Mouse (Mus musculus): Measurements from ENCODE around the gene Wasf2. TPM values are rescaled to one million over a fixed set of nuclear protein-coding genes. Genes with fewer than 3 reads are reported as not detected.

Wasf2 gene
- total RNA-seq, 2 experiments from 2014 or later, result 28.9 to 32.8 TPM

Small RNAs within 50 kb of the gene (microRNA-seq; reads per million reads assigned to microRNA genes)
- 1.6 to 1.8 reads per million in 2 experiments for gene Mir7017

Other genes with a start within 250 kb of the Wasf2 start
- 100 to 1,000 TPM in 1 of 2 experiments, 10 to 100 TPM in 1; 99.7 to 106 TPM for gene Stx12, start 246.0 kb upstream of the Wasf2 start, total RNA-seq (2021)
- 10 to 100 TPM; 40.1 to 50.5 TPM for gene Fam76a, start 207.9 kb upstream of the Wasf2 start, total RNA-seq (2021)
- gene Fgr, start 156.4 kb upstream of the Wasf2 start, total RNA-seq (2021), result under 1 TPM; 0.07 to 0.14 TPM
- gene Ahdc1, start 119.2 kb upstream of the Wasf2 start, total RNA-seq (2021), result 100 to 1,000 TPM in 1 of 2 experiments, 10 to 100 TPM in 1; 96.9 to 109 TPM
- 1 to 10 TPM; 2.8 to 5.6 TPM for gene Cd164l2, start 81.6 kb downstream of the Wasf2 start, total RNA-seq (2021)
- 1 to 10 TPM; 5.3 to 8.2 TPM for gene Gpr3, start 82.0 kb downstream of the Wasf2 start, total RNA-seq (2021)
- 1 to 10 TPM; 3.0 to 6.0 TPM for gene Map3k6, start 110.3 kb downstream of the Wasf2 start, total RNA-seq (2021)
- gene Sytl1, start 132.6 kb downstream of the Wasf2 start, total RNA-seq (2021), result under 1 TPM; 0.37 to 0.54 TPM
- 10 to 100 TPM; 85.7 to 92.6 TPM for gene Tmem222, start 147.3 kb downstream of the Wasf2 start, total RNA-seq (2021)
- 10 to 100 TPM; 84.4 to 85.8 TPM for gene Wdtc1, start 223.0 kb downstream of the Wasf2 start, total RNA-seq (2021)
- gene Slc9a1, start 239.2 kb downstream of the Wasf2 start, total RNA-seq (2021), result 10 to 100 TPM; 59.6 to 62.8 TPM